Mouse (Mus musculus) heart, adult 2 months (tissue): ENCODE measurements around the gene Gm45140. TPM values are rescaled to one million over a fixed set of nuclear protein-coding genes. Genes with fewer than 3 reads are reported as not detected.

Experiments used
- DNase-seq, 2 experiments: peaks; one replicate each; pipeline ENCODE4 v3.0.0; 2021
- H3K27ac ChIP-seq: fragments of 200-600 bp; 2 replicates; pipeline ENCODE4 v1.8.1; 2022
- H3K27me3 ChIP-seq: fragments of 200-500 bp; 2 replicates; pipeline ENCODE4 v1.6.1; 2012; ENCODE audit warnings: mild to moderate bottlenecking, low read length, inconsistent platforms, mixed read lengths; ENCODE audit not compliant: control insufficient read depth, insufficient read depth
- H3K36me3 ChIP-seq: fragments of 200-500 bp; 2 replicates; pipeline ENCODE4 v1.6.1; 2012; ENCODE audit warnings: low read length, inconsistent platforms; ENCODE audit not compliant: control insufficient read depth, insufficient read depth
- H3K4me1 ChIP-seq: fragments of 200-500 bp; 2 replicates; pipeline ENCODE4 v1.6.1; 2011; ENCODE audit warnings: low read length; ENCODE audit not compliant: control insufficient read depth, insufficient read depth
- H3K4me3 ChIP-seq: fragments of 200-600 bp; 2 replicates; pipeline ENCODE4 v1.8.1; 2022
- H3K79me2 ChIP-seq: fragments of 200-500 bp; replicated peaks from 2 replicates; pipeline ENCODE4 v1.6.1; 2012; ENCODE audit warnings: mild to moderate bottlenecking, inconsistent platforms, low read length, moderate library complexity, mixed read lengths; ENCODE audit not compliant: control insufficient read depth, insufficient read depth
- H3K9ac ChIP-seq: fragments of 200-500 bp; 2 replicates; pipeline ENCODE4 v1.6.1; 2012; ENCODE audit warnings: low read depth, mild to moderate bottlenecking, control low read depth, inconsistent platforms, low read length, mixed read lengths
- CTCF ChIP-seq: fragments of 200-600 bp; IDR thresholded peaks from 2 replicates; pipeline ENCODE4 v1.8.1; 2022; ENCODE audit warnings: antibody characterized with exemption, mild to moderate bottlenecking, moderate library complexity
- EP300 ChIP-seq: fragments of 200-500 bp; IDR thresholded peaks from 2 replicates; pipeline ENCODE4 v1.6.1; 2011; ENCODE audit warnings: low read depth, low read length, control low read depth; ENCODE audit not compliant: insufficient read depth
- POLR2A ChIP-seq: fragments of 200-500 bp; IDR thresholded peaks from 2 replicates; pipeline ENCODE4 v1.6.1; 2011; ENCODE audit warnings: mild to moderate bottlenecking, low read depth, low read length, control low read depth; ENCODE audit not compliant: insufficient read depth
- WGBS: fragments of 180-500 bp; shearing (Covaris S2); methylation state at CpG from one replicate; pipeline ENCODE4 v1.1.7; 2018; 5-methylcytosine and 5-hydroxymethylcytosine counted together
- intact Hi-C: fragments of 180-260 bp; cut with DNase I; formaldehyde crosslinking; loops from one replicate; pipeline ENCODE4 v1.15.1; 2025
- polyA plus RNA-seq: library from polyadenylated mRNA; depleted of rRNA; stranded (reverse); fragments of >200 nt; gene quantifications from 2 replicates; pipeline ENCODE4 v1.2.3, GENCODE M21; 2012
- total RNA-seq, 2 experiments: library from RNA; stranded (reverse); gene quantifications; 2 replicates each; pipeline ENCODE4 v1.2.3; 2021

The Gm45140 gene
- total and polyA plus RNA-seq, 3 experiments: 0.16 to 1.4 (median 0.23) TPM

- H3K27me3 ChIP-seq: no peaks in the 10 kb centered on the region
- intact Hi-C loops: no loop called here
- TF ChIP-seq POLR2A (no peak), EP300 (no peak), CTCF (no peak)
- H3K4me3 ChIP-seq: no peak overlapping the region
- no peak overlapping the region for H3K9ac ChIP-seq
- H3K4me1 ChIP-seq: peaks cover 15% of the 10 kb centered on the region
- H3K27ac ChIP-seq: peak overlapping the region; percentile 8; the same call in 1 of the 2 replicates
- 75% methylated on average over 2 of the region's 2 CpGs for WGBS
- DNase-seq: no peak
- H3K79me2 ChIP-seq: peaks cover 3% of the 10 kb centered on the region
- H3K36me3 ChIP-seq: peaks cover 2% of the 10 kb centered on the region; the same call in 1 of the 2 replicates
These were observed 26.5 kb downstream of the Gm45140 start for GRCm38 (mm10) chr6:87809144-87809543.

GRCm38 (mm10) chr6:87808521-87808920, 27.1 kb downstream of the Gm45140 start:
- intact Hi-C loops: no loop called here
- no peak for DNase-seq
- Histone ChIP-seq H3K27ac (no peak overlapping the region), H3K79me2 (peaks cover 3% of the 10 kb centered on the region), H3K9ac (no peak overlapping the region), H3K4me3 (no peak overlapping the region), H3K36me3 (peaks cover 2% of the 10 kb centered on the region; the same call in 1 of the 2 replicates), H3K4me1 (peaks cover 15% of the 10 kb centered on the region), H3K27me3 (no peaks in the 10 kb centered on the region)
- TF ChIP-seq POLR2A (no peak), CTCF (no peak), EP300 (no peak)
- 60% methylated on average over 3 of the region's 3 CpGs for WGBS

- intact Hi-C loops: no loop called here
- H3K9ac ChIP-seq: no peak overlapping the region
- H3K4me3 ChIP-seq: no peak overlapping the region
- H3K79me2 ChIP-seq: peaks cover 3% of the 10 kb centered on the region
- DNase-seq: no peak
- 80% methylated on average over 4 of the region's 4 CpGs for WGBS
- no peak overlapping the region for H3K27ac ChIP-seq
- H3K4me1 ChIP-seq: peaks cover 15% of the 10 kb centered on the region
- H3K36me3 ChIP-seq: peaks cover 2% of the 10 kb centered on the region; the same call in 1 of the 2 replicates
- H3K27me3 ChIP-seq: no peaks in the 10 kb centered on the region
- TF ChIP-seq EP300 (no peak), POLR2A (no peak), CTCF (no peak)
These were observed 27.7 kb downstream of the Gm45140 start for GRCm38 (mm10) chr6:87807735-87808440.

- intact Hi-C loops: no loop called here
- 33% methylated on average over 2 of the region's 2 CpGs for WGBS
- no peak for DNase-seq
- Histone ChIP-seq H3K4me3 (no peak overlapping the region), H3K36me3 (peaks cover 2% of the 10 kb centered on the region; the same call in 1 of the 2 replicates), H3K27me3 (no peaks in the 10 kb centered on the region), H3K4me1 (peaks cover 15% of the 10 kb centered on the region), H3K79me2 (peaks cover 4% of the 10 kb centered on the region), H3K27ac (no peak overlapping the region), H3K9ac (no peak overlapping the region)
- TF ChIP-seq EP300: no peak
- TF ChIP-seq POLR2A: no peak
These were observed 28.7 kb downstream of the Gm45140 start for GRCm38 (mm10) chr6:87806857-87807256.

GRCm38 (mm10) chr6:87806028-87806427, 29.6 kb downstream of the Gm45140 start:
- Histone ChIP-seq H3K27ac (no peak overlapping the region), H3K27me3 (no peaks in the 10 kb centered on the region), H3K4me3 (no peak overlapping the region), H3K9ac (no peak overlapping the region), H3K36me3 (peaks cover 2% of the 10 kb centered on the region; the same call in 1 of the 2 replicates), H3K4me1 (peaks cover 15% of the 10 kb centered on the region), H3K79me2 (peaks cover 4% of the 10 kb centered on the region)
- TF ChIP-seq CTCF (peak; percentile 44), POLR2A (no peak)
- DNase-seq: no peak
- intact Hi-C loops: no loop called here
- WGBS: 40% methylated on average over 2 of the region's 2 CpGs

DNA sequence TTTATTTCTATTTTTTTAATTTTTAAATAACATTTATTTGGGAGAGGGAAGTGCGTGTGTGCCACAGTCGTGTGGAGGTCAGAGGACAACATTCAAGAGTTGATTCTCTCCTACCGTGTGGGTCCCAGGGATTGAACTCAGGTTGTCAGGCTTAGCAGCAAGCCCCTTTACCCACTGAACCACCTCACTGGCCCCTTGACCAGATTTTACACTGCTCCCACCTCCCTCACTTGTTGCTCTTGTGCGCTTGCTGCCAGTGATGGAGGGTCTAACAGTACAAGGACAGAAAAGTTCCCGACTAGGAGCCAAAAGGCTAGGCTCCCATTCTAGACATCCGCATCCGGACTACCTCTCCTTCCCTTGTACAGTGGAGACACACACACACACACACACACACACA, 30.1 kb downstream of the Gm45140 start:
- H3K9ac ChIP-seq: no peak overlapping the region
- 82% methylated on average over 7 of the region's 7 CpGs for WGBS
- intact Hi-C loops: no loop called here
- no peak overlapping the region for H3K4me3 ChIP-seq
- H3K79me2 ChIP-seq: peaks cover 4% of the 10 kb centered on the region
- DNase-seq: no peak
- TF ChIP-seq POLR2A (no peak), CTCF (no peak), EP300 (no peak)
- no peaks in the 10 kb centered on the region for H3K27me3 ChIP-seq
- peaks cover 2% of the 10 kb centered on the region; the same call in 1 of the 2 replicates for H3K36me3 ChIP-seq
- H3K4me1 ChIP-seq: peaks cover 15% of the 10 kb centered on the region
- H3K27ac ChIP-seq: no peak overlapping the region
